Mouse (Mus musculus) liver, embryonic 14.5 days (tissue): ENCODE data around the gene Gfy. TPM values are rescaled to one million over a fixed set of nuclear protein-coding genes. Genes with fewer than 3 reads are reported as not detected.

Source experiments
- ATAC-seq: fragments of 200-750 bp; cut with Nextera tagmentation; 2 replicates; pipeline ENCODE4 v1.8.0; 2017; ENCODE audit warnings: moderate number of reproducible peaks, mild to moderate bottlenecking, moderate library complexity; ENCODE audit not compliant: insufficient read depth
- DNase-seq, 3 experiments: peaks; one replicate each; pipeline ENCODE4 v3.0.0-alpha.2; 2012 to 2013; ENCODE audit warnings: low read depth in 3 of 3, low spot score in 3 of 3
- H3K27ac ChIP-seq: fragments of 300-500 bp; sonication (generic); 2 replicates; pipeline ENCODE4 v1.5.1; 2014; ENCODE audit warnings: moderate library complexity, mild to moderate bottlenecking, control low read depth, inconsistent platforms
- H3K27me3 ChIP-seq: fragments of 300-500 bp; sonication (generic); 2 replicates; pipeline ENCODE4 v1.6.1; 2014; ENCODE audit warnings: mild to moderate bottlenecking, low read length, moderate library complexity; ENCODE audit not compliant: control insufficient read depth, insufficient read depth
- H3K36me3 ChIP-seq: fragments of 300-500 bp; sonication (generic); replicated peaks from 2 replicates; pipeline ENCODE4 v1.6.1; 2014; ENCODE audit warnings: low read depth; ENCODE audit not compliant: control insufficient read depth, insufficient read depth
- H3K4me1 ChIP-seq, 2 experiments: fragments of 200-500 bp in 1 of 2; fragments of 300-500 bp in 1 of 2; sonication (generic) in 1 of 2; replicated peaks; 2 replicates each; pipeline ENCODE4 v1.6.1; 2012 to 2014; ENCODE audit warnings: antibody characterized with exemption in 1 of 2, inconsistent platforms in 1 of 2, low read length in 1 of 2; ENCODE audit not compliant: control insufficient read depth in 2 of 2, insufficient read depth in 2 of 2
- H3K4me2 ChIP-seq: fragments of 300-500 bp; sonication (generic); 2 replicates; pipeline ENCODE4 v1.6.1; 2014; ENCODE audit warnings: low read depth, mild to moderate bottlenecking, control low read depth, moderate library complexity
- H3K4me3 ChIP-seq, 2 experiments: fragments of 200-500 bp in 1 of 2; fragments of 300-500 bp in 1 of 2; sonication (generic) in 1 of 2; 2 replicates each; pipeline ENCODE4 v1.5.1; 2012 to 2014; ENCODE audit warnings: low read depth in 2 of 2, low read length in 2 of 2, mild to moderate bottlenecking in 2 of 2, control low read depth in 1 of 2, inconsistent platforms in 1 of 2, moderate library complexity in 1 of 2; ENCODE audit not compliant: insufficient read depth in 1 of 2
- H3K9ac ChIP-seq: fragments of 300-500 bp; sonication (generic); replicated peaks from 2 replicates; pipeline ENCODE4 v1.6.1; 2014; ENCODE audit warnings: mild to moderate bottlenecking, control low read depth, moderate library complexity
- H3K9me3 ChIP-seq: fragments of 300-500 bp; sonication (generic); 2 replicates; pipeline ENCODE4 v1.6.1; 2016; ENCODE audit warnings: low read length, mixed read lengths; ENCODE audit not compliant: control insufficient read depth
- CTCF ChIP-seq: IDR thresholded peaks from 2 replicates; pipeline ENCODE4 v1.5.1; 2016; ENCODE audit warnings: antibody characterized with exemption, low read depth, control low read depth
- EP300 ChIP-seq: IDR thresholded peaks from 2 replicates; pipeline ENCODE4 v1.6.1; 2016; ENCODE audit warnings: antibody characterized with exemption, low read depth
- WGBS: fragments of 180-500 bp; shearing (Covaris S2); extraction: QIAGEN DNeasy Blood & Tissue Kit; methylation state at CpG from one replicate; pipeline ENCODE4 v1.1.7; 2014; ENCODE audit not compliant: insufficient replicate concordance; 5-methylcytosine and 5-hydroxymethylcytosine counted together
- polyA plus RNA-seq, 2 experiments: library from polyadenylated mRNA; depleted of rRNA in 1 of 2; stranded (reverse) in 1 of 2; unstranded in 1 of 2; fragments of >200 nt; fragmentation: Nextera tagmentation in 1 of 2; extraction: Ambion mirVana in 1 of 2; gene quantifications; 2 replicates each; pipeline versions ENCODE4 v1.2.1 to v1.2.3; 2012 to 2014

Gene Gfy
- polyA plus RNA-seq, 2 experiments, result not detected

DNA sequence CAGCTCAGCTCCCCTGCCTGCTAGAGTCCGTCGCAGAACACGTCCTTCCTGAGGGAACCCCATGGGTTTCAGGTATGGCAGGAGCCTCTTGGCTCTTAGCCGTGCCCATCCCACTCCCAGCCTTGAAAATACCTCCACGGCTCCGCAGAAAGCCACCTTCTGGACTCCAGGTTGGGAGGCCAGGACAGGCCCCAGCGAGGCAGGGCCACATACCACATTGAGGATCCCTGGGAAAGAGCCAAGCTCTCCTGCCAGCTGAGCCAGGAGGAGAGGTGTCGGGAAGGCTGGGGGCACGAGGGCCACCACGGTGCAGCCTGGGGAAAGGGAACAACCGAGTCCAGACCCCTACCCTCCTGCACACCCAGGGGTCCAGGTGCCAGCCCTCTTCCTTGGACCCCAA is 32.1 kb downstream of the Gfy start:
- Histone ChIP-seq H3K27me3 (no peaks in the 10 kb centered on the region), H3K9me3 (no peaks in the 10 kb centered on the region), H3K4me3 (no peak overlapping the region), H3K36me3 (no peaks in the 10 kb centered on the region), H3K4me1 (peaks cover 0 to 7% of the 10 kb centered on the region in 2 experiments; a peak in 1 of 4 replicates), H3K27ac (no peak overlapping the region), H3K9ac (no peak overlapping the region), H3K4me2 (no peak overlapping the region)
- TF ChIP-seq CTCF (no peak), EP300 (no peak)
- WGBS, result 85% methylated on average over 11 of the region's 11 CpGs
- ATAC-seq (no peak), DNase-seq (no peak)

DNA sequence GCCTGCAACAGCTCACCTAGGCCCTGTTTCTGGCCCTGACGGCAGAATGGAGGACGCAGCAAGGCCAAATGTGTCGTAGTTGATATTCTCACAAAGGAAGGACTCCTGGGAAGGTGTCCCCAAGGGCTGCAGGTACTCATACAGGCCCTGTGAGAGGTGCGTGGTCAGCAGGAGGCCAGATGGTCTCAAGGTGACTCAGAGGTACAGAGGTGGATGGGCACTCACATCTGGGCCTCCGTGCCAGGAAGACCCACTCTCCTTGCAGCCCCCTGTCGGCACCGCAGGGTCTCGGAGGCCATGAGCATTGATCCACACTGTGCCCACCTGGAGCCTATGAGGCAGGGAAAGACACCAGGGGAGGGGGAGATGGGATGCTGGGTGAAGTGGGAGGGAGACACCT is 33.9 kb downstream of the Gfy start:
- WGBS, result 90% methylated on average over 8 of the region's 8 CpGs
- no peaks in the 10 kb centered on the region for H3K36me3 ChIP-seq
- no peak overlapping the region for H3K4me2 ChIP-seq
- ATAC-seq (no peak), DNase-seq (no peak)
- H3K27me3 ChIP-seq, result no peaks in the 10 kb centered on the region
- TF ChIP-seq CTCF, result no peak
- no peak for TF ChIP-seq EP300
- H3K4me3 ChIP-seq, result no peak overlapping the region
- H3K4me1 ChIP-seq, result 0 out of 4 replicates have a peak, but pooled peaks cover 0 to 1% of the 10 kb centered on the region in 2 experiments
- no peak overlapping the region for H3K9ac ChIP-seq
- H3K9me3 ChIP-seq, result no peaks in the 10 kb centered on the region
- H3K27ac ChIP-seq, result no peak overlapping the region

DNA sequence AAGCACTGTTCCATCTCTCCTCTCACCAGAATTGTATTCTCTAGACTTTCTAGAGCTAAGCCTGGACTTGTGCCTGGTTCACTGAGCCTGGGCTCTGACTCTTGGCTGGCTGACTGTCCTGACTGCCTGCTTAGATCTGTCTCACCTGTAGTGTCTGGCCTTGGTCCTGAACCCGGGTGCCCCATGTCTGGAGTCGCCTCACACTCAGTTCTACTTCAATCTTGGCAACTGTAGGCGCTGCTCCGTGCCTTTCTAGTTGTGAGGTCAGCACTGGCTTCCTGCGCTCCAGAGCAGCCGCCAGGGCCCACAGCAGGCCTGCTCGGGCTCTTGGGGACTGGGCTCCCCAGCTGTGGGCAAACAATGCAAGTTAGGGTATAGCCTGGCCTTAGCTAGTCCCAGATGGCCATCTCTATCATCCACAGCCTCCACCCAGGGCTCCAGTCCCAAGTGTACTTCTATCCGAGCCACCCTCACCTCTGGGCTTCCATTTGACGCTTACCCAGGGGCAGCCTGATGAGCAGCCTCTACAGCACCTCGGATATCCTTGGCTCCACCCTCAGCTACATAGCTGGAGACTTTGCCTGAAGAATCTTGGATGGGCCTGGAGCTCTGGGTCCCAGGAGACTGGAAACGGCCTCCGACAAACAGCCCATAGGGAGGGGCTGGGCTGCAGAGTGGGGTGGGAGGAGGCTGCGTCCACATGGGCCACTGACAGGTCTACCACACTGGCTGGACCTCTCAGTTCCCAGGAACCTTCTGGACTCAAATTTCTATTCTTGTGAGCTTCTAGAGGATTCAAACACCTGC is 34.8 kb downstream of the Gfy start:
- Histone ChIP-seq H3K4me3 (no peak overlapping the region), H3K4me2 (no peak overlapping the region), H3K27me3 (no peaks in the 10 kb centered on the region), H3K9me3 (no peaks in the 10 kb centered on the region), H3K4me1 (0 out of 4 replicates have a peak, but pooled peaks cover 0 to 3% of the 10 kb centered on the region in 2 experiments), H3K27ac (no peak overlapping the region), H3K9ac (no peak overlapping the region), H3K36me3 (no peaks in the 10 kb centered on the region)
- 78% methylated on average over 13 of the region's 13 CpGs for WGBS
- no peak for TF ChIP-seq CTCF
- no peak for TF ChIP-seq EP300
- DNase-seq (no peak), ATAC-seq (no peak)

DNA sequence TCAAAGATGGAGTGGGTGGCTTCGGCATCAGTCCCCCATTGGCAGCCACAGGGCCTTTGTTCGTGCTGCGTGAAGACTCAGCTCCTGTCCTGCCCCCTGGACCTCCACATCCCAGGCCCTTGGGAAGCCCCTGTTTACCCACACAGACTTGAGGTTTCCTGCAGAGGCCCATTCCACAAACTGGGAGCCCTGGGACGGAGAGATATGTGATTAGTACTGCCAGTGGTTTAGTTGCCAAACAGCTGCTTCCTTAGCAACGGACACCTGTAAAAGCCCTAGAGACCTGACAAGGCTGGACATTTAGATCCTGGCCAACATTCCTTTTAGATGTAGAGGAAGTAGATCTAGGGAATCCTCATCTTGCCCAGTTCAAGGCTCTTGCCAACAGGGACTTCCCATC is 37.5 kb downstream of the Gfy start:
- Histone ChIP-seq H3K9me3 (no peaks in the 10 kb centered on the region), H3K4me1 (peaks cover 12 to 24% of the 10 kb centered on the region in 2 experiments), H3K4me3 (no peak overlapping the region), H3K9ac (no peak overlapping the region), H3K36me3 (no peaks in the 10 kb centered on the region), H3K4me2 (no peak overlapping the region), H3K27ac (no peak overlapping the region), H3K27me3 (no peaks in the 10 kb centered on the region)
- ATAC-seq, result no peak
- TF ChIP-seq CTCF (no peak), EP300 (no peak)
- WGBS, result 73% methylated on average over 5 of the region's 5 CpGs
- DNase-seq, result no peak

DNA sequence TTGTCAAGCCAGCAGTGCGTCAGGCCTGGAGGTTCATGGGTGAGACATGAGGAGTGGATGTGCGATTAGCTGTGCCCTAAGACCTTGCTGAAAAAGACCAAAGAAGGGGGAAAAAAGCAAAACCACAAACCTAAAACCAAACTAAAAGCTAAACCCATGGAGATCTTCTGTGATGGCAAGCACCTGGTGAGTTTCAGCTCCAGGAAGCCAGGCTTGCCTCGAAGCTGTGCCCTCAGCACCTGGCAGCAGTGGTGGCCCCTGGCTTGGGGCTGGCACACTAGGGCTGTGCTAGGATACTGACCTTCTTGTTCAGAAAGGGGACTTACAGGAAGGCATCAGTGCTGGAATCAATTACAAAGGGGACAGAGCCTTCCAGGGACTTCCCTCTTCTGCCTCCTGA is 38.0 kb downstream of the Gfy start:
- Histone ChIP-seq H3K36me3 (no peaks in the 10 kb centered on the region), H3K4me3 (no peak overlapping the region), H3K4me2 (no peak overlapping the region), H3K4me1 (peaks cover 12 to 28% of the 10 kb centered on the region in 2 experiments), H3K9me3 (no peaks in the 10 kb centered on the region), H3K9ac (no peak overlapping the region), H3K27me3 (no peaks in the 10 kb centered on the region), H3K27ac (no peak overlapping the region)
- ATAC-seq (no peak), DNase-seq (no peak)
- WGBS, result 77% methylated on average over 3 of the region's 3 CpGs
- no peak for TF ChIP-seq EP300
- TF ChIP-seq CTCF, result no peak
